Mouse (Mus musculus) spleen, adult 12 weeks (tissue): ENCODE results near the gene Csrnp3.

Source experiments
- DNase-seq: peaks from one replicate; pipeline ENCODE4 v3.0.0; 2022; ENCODE audit warnings: low spot score

Csrnp3 gene

DNA sequence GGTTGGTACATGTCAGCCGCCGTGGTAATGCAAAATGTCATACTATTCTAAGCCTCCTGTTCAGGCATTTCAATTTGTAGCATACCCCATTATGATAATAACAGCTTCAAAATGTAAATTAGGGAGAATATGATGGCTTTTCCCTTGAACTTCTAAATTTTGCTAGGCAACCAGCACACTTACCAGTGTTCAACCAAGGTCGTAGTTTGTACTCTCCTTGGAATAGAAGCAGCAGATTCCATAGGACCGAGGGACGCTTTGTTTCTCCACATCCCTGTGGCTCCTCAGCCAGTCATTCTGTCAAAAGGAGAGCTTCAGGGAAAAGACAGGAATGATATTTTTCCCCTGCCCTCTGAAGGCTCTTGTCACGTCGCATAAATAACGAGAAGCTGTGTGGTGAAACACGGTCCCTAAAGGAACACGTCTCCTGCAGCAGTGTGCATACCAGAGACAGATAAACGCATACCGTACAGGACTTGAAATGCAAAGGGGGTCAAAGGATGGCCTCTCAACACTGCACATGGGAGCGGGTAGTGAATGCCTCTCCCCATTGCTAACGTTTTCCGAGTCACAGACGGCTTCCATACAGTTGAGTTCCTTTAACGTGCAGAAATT, 108.3 kb downstream of the Csrnp3 start:
- no peak for DNase-seq

DNA sequence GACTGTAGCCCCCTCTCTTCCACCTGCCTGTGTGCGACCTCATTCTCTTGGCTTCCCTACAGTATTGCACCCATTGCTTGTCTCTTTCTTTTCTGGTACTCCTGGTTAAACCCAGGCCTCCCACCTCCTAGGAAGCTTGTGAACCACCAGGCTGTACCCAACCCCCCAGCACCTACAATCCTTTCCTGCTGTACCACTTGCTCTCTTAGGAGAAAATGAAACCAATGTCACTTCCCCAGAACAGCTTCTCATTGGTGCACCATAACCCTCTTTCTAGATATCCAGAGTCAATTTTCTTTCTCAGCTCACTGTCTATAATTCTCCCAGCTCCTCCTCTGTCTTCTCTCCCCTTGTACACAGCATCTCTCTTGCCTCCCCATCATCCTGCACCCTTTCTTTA, 110.2 kb downstream of the Csrnp3 start:
- no peak for DNase-seq

GRCm38 (mm10) chr2:65956727-65957126, 111.2 kb downstream of the Csrnp3 start:
- DNase-seq: no peak

DNA sequence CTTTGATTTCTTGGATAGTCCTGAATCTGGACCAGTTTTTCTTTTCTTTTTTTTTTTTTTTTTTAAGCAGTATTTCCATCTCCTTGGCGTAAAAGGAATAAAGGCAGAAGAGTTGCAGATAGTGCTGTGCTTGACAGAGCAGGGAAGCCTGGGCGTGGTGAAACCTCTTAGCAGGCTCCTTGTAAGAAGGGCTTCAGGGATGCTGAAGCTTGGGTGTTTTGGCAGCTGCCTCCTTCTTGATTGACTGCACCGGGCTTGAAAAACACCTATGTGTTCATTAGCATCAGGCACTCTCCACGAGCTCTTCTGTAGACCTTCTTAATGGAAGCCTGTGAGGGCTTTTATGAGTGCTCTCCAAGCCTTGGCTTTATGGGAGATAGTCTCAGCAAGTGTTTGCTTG, 117.9 kb downstream of the Csrnp3 start:
- no peak for DNase-seq

DNA sequence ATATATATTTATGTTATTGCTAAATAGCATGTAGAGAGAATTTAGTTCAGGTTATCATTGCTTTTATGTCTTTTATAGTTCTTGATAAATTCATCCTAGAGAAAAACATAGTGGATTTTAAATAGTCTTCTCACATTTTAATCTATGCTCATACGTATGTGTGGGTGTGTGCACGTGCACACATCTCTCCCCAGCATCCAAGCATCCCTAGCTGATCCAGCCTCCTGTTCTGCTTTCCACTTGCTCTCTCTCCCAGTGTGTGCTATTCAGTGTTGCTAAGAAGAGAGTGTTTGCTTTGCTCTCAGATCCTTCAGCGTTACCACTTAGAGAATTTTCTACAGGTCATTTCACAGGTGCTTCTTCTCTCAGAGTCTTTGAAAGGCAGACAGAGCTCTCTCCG, 123.2 kb downstream of the Csrnp3 start:
- DNase-seq: no peak

GRCm38 (mm10) chr2:65973907-65974306, 128.3 kb downstream of the Csrnp3 start:
- DNase-seq: no peak

GRCm38 (mm10) chr2:65975383-65975782, 129.8 kb downstream of the Csrnp3 start:
- no peak for DNase-seq

DNA sequence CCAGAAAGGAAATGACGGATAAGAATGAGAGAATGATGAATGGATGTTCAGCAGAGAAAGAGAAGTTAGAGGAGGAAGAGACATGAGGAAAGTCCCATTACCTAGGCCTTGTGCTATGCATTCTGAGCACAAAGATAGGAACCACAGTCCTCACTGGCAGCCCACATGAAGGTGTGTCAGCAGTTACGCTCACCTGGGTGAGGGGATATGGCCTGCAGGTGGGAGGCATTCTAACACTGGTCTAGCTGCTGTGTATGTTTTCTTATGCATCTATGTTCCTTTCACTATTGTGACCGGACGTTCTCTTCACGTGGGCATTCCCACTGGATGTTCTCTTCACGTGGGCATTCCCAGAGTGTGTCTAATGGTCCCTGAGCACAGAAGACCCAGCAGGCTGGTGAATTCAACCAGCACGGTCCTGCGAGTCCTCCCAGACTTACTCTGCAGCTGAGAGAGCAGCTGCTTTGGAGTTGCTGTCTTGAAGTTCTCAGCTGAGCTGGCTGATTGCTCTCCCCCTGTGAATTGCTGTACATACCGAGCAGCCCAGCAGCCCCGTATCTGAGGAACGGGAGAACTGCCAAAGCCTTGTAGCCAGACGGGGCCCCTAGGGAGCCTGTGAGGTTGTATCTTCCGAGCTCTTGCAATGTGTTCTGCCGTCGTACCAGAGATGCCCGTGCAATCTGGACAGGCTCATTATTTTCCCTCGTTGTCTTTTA, 133.9 kb downstream of the Csrnp3 start:
- DNase-seq: no peak

DNA sequence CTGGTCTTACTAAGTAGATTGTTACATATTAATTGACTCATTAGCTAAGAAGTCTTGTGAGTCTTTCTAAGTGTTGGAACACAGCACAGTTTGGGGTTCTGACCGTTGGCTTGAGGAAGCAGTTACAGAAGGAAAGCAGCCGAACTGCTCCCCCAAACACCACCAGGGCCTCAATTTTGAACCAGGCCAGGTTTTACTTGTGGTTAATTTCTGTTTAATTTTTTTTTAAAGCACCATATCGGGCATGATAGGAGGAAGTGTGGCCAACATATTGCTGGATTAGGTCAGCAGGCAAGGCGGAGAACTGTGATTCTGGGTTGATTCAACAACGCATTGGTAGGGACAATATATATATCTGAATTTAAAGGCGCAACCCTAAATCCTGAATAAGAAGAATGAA, 135.9 kb downstream of the Csrnp3 start:
- DNase-seq: no peak

DNA sequence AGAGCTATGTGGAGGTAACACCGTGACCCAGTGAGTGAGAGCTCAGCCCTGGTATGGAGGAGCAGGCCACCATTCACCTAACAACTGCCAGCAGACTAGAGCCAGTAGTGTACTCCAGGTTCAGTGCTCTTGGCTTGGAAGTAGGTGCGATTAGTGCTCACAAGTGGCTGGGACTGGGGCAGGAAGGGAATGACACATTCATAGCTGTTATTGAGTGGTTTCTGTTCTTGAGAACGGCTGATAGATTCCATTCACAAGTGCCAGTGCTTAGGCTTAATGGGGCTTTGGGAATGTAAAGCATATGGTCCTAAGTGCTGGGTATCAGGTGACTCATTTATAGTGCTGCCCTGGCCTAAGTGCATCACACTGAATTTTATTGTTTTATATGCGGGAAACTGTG, 136.4 kb downstream of the Csrnp3 start:
- no peak for DNase-seq

- DNase-seq: no peak
Measured at GRCm38 (mm10) chr2:65985706-65986105, 140.1 kb downstream of the Csrnp3 start.

- no peak for DNase-seq
Measured at GRCm38 (mm10) chr2:65987069-65987468, 141.5 kb downstream of the Csrnp3 start.

DNA sequence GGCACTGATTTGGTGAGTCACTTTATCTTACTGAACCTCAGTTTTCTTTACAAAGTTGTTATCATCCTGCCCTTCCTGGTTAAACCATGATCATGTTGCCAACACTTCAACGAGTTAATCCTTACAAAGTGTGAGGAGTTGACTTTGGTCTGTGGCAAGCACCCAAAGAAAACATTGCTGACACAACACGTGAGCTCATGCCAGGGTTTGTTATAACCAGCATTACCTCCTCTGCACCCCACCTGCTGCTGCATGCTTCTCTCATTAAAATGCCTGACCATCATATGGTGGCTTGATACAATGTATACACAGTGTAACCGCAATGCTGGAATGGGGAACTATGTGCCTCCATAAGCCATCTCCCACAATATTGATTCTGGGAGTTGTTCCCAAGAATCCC, 142.0 kb downstream of the Csrnp3 start:
- no peak for DNase-seq

GRCm38 (mm10) chr2:65988788-65989187, 143.2 kb downstream of the Csrnp3 start:
- no peak for DNase-seq

DNA sequence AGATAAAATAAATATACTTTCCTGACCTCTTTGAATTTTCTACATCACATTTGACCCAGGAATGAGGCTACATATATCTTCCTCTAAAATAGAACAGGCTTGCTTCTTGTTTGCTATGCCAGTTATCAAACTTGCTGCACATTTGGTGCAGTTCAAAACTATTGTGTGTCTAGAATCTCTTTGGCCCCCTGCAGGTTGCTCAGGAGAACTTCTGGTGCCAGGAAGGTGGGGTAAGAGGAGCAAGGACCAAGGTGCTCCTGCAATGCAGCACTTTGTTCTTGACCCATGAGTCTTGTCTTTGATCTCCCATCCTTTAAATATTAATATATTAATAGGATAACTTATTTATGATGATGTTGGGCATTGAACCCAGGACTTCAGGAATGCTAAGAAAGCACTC, 144.5 kb downstream of the Csrnp3 start:
- no peak for DNase-seq

DNA sequence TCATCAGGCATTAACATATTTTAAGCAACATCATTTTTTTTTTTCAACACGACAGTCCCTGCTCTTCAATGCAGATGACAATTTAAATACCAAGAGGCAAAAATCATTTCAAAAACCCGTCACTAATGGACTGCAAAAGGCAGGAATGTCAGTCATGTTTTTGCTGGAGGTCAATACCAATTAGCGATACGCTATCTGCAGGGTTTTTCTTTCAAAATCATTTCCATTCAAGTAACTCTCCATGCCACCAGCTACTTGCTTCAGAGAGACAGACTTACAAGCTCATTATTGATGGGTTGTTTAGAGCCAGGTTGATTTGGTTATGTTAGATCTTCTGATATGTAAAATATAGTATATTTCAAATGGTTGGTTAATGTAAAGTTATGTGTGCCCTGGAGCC, 145.2 kb downstream of the Csrnp3 start:
- no peak for DNase-seq

- DNase-seq: no peak
Measured at GRCm38 (mm10) chr2:65993371-65993770, 147.8 kb downstream of the Csrnp3 start.

DNA sequence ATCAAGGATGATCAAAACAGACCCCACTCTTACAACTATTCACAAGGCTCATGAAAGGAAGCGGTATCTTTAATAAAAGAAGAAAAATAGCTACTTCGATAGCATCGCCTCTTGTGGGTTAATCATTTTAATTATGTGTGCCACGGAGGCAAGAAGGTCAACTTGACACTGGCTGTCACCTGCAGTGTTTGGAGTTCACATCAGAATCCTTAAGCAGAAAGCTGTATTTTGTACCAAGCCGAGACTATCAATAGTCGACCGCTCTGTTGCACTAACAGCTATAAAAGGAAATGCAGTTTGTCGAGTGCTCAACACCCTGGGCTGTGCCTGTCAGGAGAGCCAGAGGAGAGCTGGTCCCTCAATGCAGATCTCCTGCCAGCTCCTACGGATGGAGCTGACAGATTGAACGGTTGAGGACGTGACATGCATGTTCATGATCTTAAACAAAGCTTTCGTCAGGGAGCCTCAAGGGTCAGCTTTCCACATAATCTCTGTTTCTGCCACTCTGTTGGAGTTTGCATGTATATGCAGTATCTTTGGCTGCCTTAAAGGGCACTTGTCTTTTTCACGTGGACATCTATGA, 149.4 kb downstream of the Csrnp3 start:
- DNase-seq: no peak

DNA sequence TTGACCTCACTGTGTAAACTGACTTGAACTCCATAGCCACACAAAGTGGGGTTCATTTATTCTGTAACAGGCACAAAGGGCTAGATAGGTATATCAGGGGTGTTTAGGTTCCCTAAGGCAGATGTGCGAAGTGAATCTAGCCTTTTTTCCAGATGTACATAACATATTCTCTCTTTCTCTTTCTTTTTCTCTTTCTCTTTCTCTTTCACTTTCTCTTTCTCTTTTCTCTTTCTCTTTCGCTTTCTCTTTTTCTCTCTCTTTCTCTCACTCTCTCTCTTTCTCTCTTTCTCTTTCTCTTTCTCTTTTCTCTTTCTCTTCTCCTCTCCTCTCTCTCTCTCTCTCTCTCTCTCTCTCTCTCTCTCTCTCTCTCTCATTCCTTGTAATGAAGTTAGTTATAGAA, 153.2 kb downstream of the Csrnp3 start:
- DNase-seq: no peak

- DNase-seq: no peak
Measured at GRCm38 (mm10) chr2:66008995-66009654, 163.6 kb downstream of the Csrnp3 start.

GRCm38 (mm10) chr2:66009677-66010076, 164.1 kb downstream of the Csrnp3 start:
- no peak for DNase-seq

DNA sequence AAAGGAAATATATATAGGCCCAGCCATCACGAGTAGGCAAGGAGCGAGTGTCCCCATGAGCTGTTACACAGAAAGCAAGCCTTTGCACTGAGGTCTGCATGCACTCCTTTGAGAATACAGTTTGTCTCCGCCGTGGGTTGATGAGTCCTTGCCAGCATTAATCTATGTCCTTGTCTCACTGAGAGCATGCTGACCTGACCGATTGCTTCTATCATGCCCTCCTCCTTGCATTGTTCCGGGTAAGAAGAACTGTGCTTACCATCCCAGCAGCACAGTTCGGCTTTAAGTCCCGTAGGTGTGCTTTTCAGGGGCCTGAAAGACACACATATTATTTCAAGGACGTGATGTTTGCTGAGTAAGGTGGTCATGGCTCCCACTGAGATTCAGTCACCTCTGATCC, 173.1 kb downstream of the Csrnp3 start:
- no peak for DNase-seq

- DNase-seq: no peak
Measured at GRCm38 (mm10) chr2:66019235-66019634, 173.7 kb downstream of the Csrnp3 start.
